Mouse (Mus musculus) C2C12 (cell line): ENCODE measurements around the gene Allc.

Experiments used
- CEBPB ChIP-seq: IDR thresholded peaks from one replicate; pipeline ENCODE4 v1.6.1; 2011; ENCODE audit warnings: low read depth, mild to moderate bottlenecking, control low read depth, moderate library complexity
- CTCF ChIP-seq: IDR thresholded peaks from one replicate; pipeline ENCODE4 v1.5.1; 2011; ENCODE audit not compliant: control insufficient read depth, insufficient read depth, insufficient read length
- MAX ChIP-seq: IDR thresholded peaks from one replicate; pipeline ENCODE4 v1.6.1; 2011; ENCODE audit warnings: mild to moderate bottlenecking, control low read depth
- MYOD1 ChIP-seq: IDR thresholded peaks from one replicate; pipeline ENCODE4 v1.6.1; 2011; ENCODE audit warnings: low read depth; ENCODE audit not compliant: control insufficient read depth, insufficient read length
- MYOG ChIP-seq: IDR thresholded peaks from one replicate; pipeline ENCODE4 v1.6.1; 2011; ENCODE audit not compliant: control insufficient read depth, insufficient read length; ENCODE audit errors: extremely low read depth
- USF1 ChIP-seq: IDR thresholded peaks from one replicate; pipeline ENCODE4 v1.6.1; 2011; ENCODE audit warnings: low read depth, mild to moderate bottlenecking, control low read depth, moderate library complexity

- TF ChIP-seq CTCF (no peak), MAX (no peak), USF1 (no peak), CEBPB (no peak), MYOD1 (no peak), MYOG (no peak)
Measured at GRCm38 (mm10) chr12:28621451-28622166, 39.3 kb upstream of the Allc start.
